ENCODE assay signal across 8 mouse cellular contexts in genomic region chr11:120306366-120307131, GRCm38 (mm10). TPM values are rescaled to one million over a fixed set of nuclear protein-coding genes. Genes with fewer than 3 reads are reported as not detected.
A peak's percentile ranks its signal among the peaks of the same experiment; 100 is the strongest.
DNase-seq lines count a peak whose midpoint lies in the region; ATAC-seq lines count a peak whose summit lies in the region.

No protein-coding gene starts in this region.

- H3K4me3 ChIP-seq in lung, embryonic 15.5 days = no peak overlapping the region
- no peak overlapping the region for H3K4me3 ChIP-seq in hindbrain, embryonic 11.5 days (ENCODE audit: low read depth, low read length)
- H3K4me3 ChIP-seq in midbrain, embryonic 16.5 days (ENCODE audit: low read depth, low read length) = peak overlapping the region; percentile 50; the same call in 1 of the 2 replicates

- H3K9me3 ChIP-seq in lung, embryonic 15.5 days = no peaks in the 10 kb centered on the region
- no peaks in the 10 kb centered on the region for H3K9me3 ChIP-seq in hindbrain, embryonic 11.5 days (ENCODE audit: control insufficient read depth, low read length)
- no peaks in the 10 kb centered on the region for H3K9me3 ChIP-seq in midbrain, embryonic 16.5 days (replicated peaks; ENCODE audit: control insufficient read depth, low read length, poor library complexity, severe bottlenecking)

- H3K27me3 ChIP-seq in lung, embryonic 15.5 days = peaks cover 14% of the 10 kb centered on the region; the same call in 1 of the 2 replicates
- 0 out of 2 replicates have a peak, but pooled peaks cover 4% of the 10 kb centered on the region for H3K27me3 ChIP-seq in hindbrain, embryonic 11.5 days (ENCODE audit: control insufficient read depth, insufficient read depth, low read length)
- H3K27me3 ChIP-seq in midbrain, embryonic 16.5 days (ENCODE audit: control insufficient read depth, insufficient read depth, low read depth, low read length) = no peaks in the 10 kb centered on the region

- peak overlapping the region; percentile 39; the same call in 1 of the 2 replicates for H3K9ac ChIP-seq in lung, embryonic 15.5 days
- H3K9ac ChIP-seq in hindbrain, embryonic 11.5 days (ENCODE audit: low read depth, low read length) = no peak overlapping the region
- H3K9ac ChIP-seq in midbrain, embryonic 16.5 days (ENCODE audit: low read depth, low read length) = peak overlapping the region; percentile 59

- no peaks in the 10 kb centered on the region for H3K36me3 ChIP-seq in lung, embryonic 15.5 days
- no peaks in the 10 kb centered on the region for H3K36me3 ChIP-seq in hindbrain, embryonic 11.5 days (ENCODE audit: control insufficient read depth, insufficient read depth, low read length)
- H3K36me3 ChIP-seq in midbrain, embryonic 16.5 days (ENCODE audit: control insufficient read depth, insufficient read depth, low read length) = no peaks in the 10 kb centered on the region

- H3K27ac ChIP-seq in lung, embryonic 15.5 days = peak overlapping the region; percentile 88
- no peak overlapping the region for H3K27ac ChIP-seq in hindbrain, embryonic 11.5 days (ENCODE audit: low read depth, low read length)
- H3K27ac ChIP-seq in midbrain, embryonic 16.5 days (ENCODE audit: low read length) = no peak overlapping the region; the same call in 1 of the 2 replicates

- no peak for ATAC-seq in cerebellum, adult (ENCODE audit: insufficient number of reproducible peaks, low FRiP score, low TSS enrichment)
- no peak for ATAC-seq in lung, embryonic 15.5 days (ENCODE audit: borderline replicate concordance, extremely low read depth, low FRiP score, low TSS enrichment)
- ATAC-seq in hindbrain, embryonic 11.5 days (ENCODE audit: low FRiP score) = no peak
- no peak for ATAC-seq in midbrain, embryonic 16.5 days
- ATAC-seq in CD4-positive, CD25-positive, alpha-beta regulatory T cell, adult 4 months = no peak

- WGBS in lung, embryonic 15.5 days = 42% methylated on average over 12 of the region's 12 CpGs
- 52% methylated on average over 11 of the region's 12 CpGs for WGBS in hindbrain, embryonic 11.5 days
- 48% methylated on average over 12 of the region's 12 CpGs for whole genome bisulfite sequencing in midbrain, embryonic 16.5 days

- peak overlapping the region; percentile 86 for H3K4me2 ChIP-seq in lung, embryonic 15.5 days
- H3K4me2 ChIP-seq in hindbrain, embryonic 11.5 days (replicated peaks; ENCODE audit: low read depth, low read length) = peak overlapping the region; percentile 85; the same call in 1 of the 2 replicates
- peak overlapping the region; percentile 80 for H3K4me2 ChIP-seq in midbrain, embryonic 16.5 days (ENCODE audit: low read length)

- H3K4me1 ChIP-seq in lung, embryonic 15.5 days = peaks cover 53% of the 10 kb centered on the region
- H3K4me1 ChIP-seq in hindbrain, embryonic 11.5 days (replicated peaks; ENCODE audit: control insufficient read depth, insufficient read depth, low read length) = peaks cover 19% of the 10 kb centered on the region
- H3K4me1 ChIP-seq in midbrain, embryonic 16.5 days (ENCODE audit: control insufficient read depth, insufficient read depth, low read length) = peaks cover 34% of the 10 kb centered on the region

- DNase-seq in cerebellum, adult 11-12 months = peak; percentile 56
- no peak for DNase-seq in lung, adult 18-20 months
- DNase-seq in hindbrain, embryonic 11.5 days (ENCODE audit: low spot score) = no peak
- no peak for DNase-seq in layer of hippocampus, postnatal 25 days (ENCODE audit: extremely low spot score in 1 of 2, low spot score in 1 of 2)

RNA-seq across cellular contexts. Expression of gene Actg1, which starts 41.8 kb away (rescaled TPM):
- 2,618 and 2,638 TPM in 2 replicates for polyA plus RNA-seq in lung, embryonic 15.5 days (2015; fragmentation: Nextera tagmentation; extraction: Ambion mirVana)
- 3,592 and 3,665 TPM in 2 replicates for polyA plus RNA-seq in hindbrain, embryonic 11.5 days (2014; fragmentation: Nextera tagmentation; extraction: Ambion mirVana)
- polyA plus RNA-seq in midbrain, embryonic 16.5 days (2015; fragmentation: Nextera tagmentation; extraction: Ambion mirVana) = 4,277 and 4,299 TPM in 2 replicates
- 1,000 to 10,000 TPM; 1,451 to 1,562 TPM for total RNA-seq in layer of hippocampus, postnatal 25 days (2021)
- 1,000 to 10,000 TPM; 2,387 to 3,192 TPM for polyA plus RNA-seq in CD4-positive, CD25-positive, alpha-beta regulatory T cell, adult 4 months (2017; shearing (Covaris generic))

RNA-seq across cellular contexts. Expression of gene Fscn2, which starts 54.8 kb away (rescaled TPM):
- polyA plus RNA-seq in lung, embryonic 15.5 days (2015; fragmentation: Nextera tagmentation; extraction: Ambion mirVana) = 0.38 and 0.56 TPM in 2 replicates
- 1.1 and 1.5 TPM in 2 replicates for polyA plus RNA-seq in hindbrain, embryonic 11.5 days (2014; fragmentation: Nextera tagmentation; extraction: Ambion mirVana)
- polyA plus RNA-seq in midbrain, embryonic 16.5 days (2015; fragmentation: Nextera tagmentation; extraction: Ambion mirVana) = 1.2 and 1.3 TPM in 2 replicates
- under 1 TPM in 1 of 2 experiments, not detected in 1; 0.89 TPM for total RNA-seq in layer of hippocampus, postnatal 25 days (2021)
- under 1 TPM; 0.67 to 0.99 TPM for polyA plus RNA-seq in CD4-positive, CD25-positive, alpha-beta regulatory T cell, adult 4 months (2017; shearing (Covaris generic))
